Mouse (Mus musculus): ENCODE measurements around the gene Rnf31. TPM values are rescaled to one million over a fixed set of nuclear protein-coding genes. Genes with fewer than 3 reads are reported as not detected.
A peak's percentile ranks its signal among the peaks of the same experiment; 100 is the strongest.

Gene Rnf31
- total and polyA plus RNA-seq, 3 experiments = 12.6 to 43.9 (median 34.2) TPM

- DNase-seq (ENCODE audit: low spot score) (no peak), ATAC-seq (ENCODE audit: extremely low read depth, insufficient number of reproducible peaks, low FRiP score, poor library complexity, severe bottlenecking) (no peak)
- TF ChIP-seq GATA1 (IDR thresholded peaks at IDR 0.05; ENCODE audit: borderline replicate concordance, low read length) = no peak
- no peak for TF ChIP-seq POLR2AphosphoS5 (IDR thresholded peaks at IDR 0.05; ENCODE audit: insufficient replicate concordance, low read depth, low read length)
- no peak for TF ChIP-seq TAL1 (conservative IDR thresholded peaks at IDR 0.05; ENCODE audit: low read depth, low read length)
- TF ChIP-seq GATA2 (IDR thresholded peaks at IDR 0.05; ENCODE audit: borderline replicate concordance, low read depth, low read length) = no peak
- TF ChIP-seq CTCF (IDR thresholded peaks at IDR 0.05; ENCODE audit: low read depth, low read length) = no peak
- H3K4me3 ChIP-seq (ENCODE audit: low read depth, low read length) = peak overlapping the region; percentile 79; the same call in 1 of the 2 replicates
- H3K4me1 ChIP-seq (ENCODE audit: insufficient read depth, low read depth, low read length) = peaks cover 75% of the 10 kb centered on the region
- peaks cover 40% of the 10 kb centered on the region for H3K36me3 ChIP-seq (replicated peaks)
- H3K27me3 ChIP-seq (ENCODE audit: insufficient read depth, low read length) = no peaks in the 10 kb centered on the region; the same call in 1 of the 2 replicates
- H3K9me3 ChIP-seq (replicated peaks) = no peaks in the 10 kb centered on the region
These were observed 11.7 kb upstream of the Rnf31 start for GRCm38 (mm10) chr14:55579511-55580496.

- Histone ChIP-seq H3K27me3 (ENCODE audit: insufficient read depth, low read length) (no peaks in the 10 kb centered on the region), H3K4me3 (ENCODE audit: low read depth, low read length) (no peak overlapping the region), H3K9me3 (replicated peaks) (no peaks in the 10 kb centered on the region), H3K36me3 (replicated peaks) (peaks cover 40% of the 10 kb centered on the region), H3K4me1 (ENCODE audit: insufficient read depth, low read depth, low read length) (peaks cover 77% of the 10 kb centered on the region)
- no peak for ATAC-seq (ENCODE audit: extremely low read depth, insufficient number of reproducible peaks, low FRiP score, poor library complexity, severe bottlenecking)
- no peak for DNase-seq (ENCODE audit: low spot score)
- TF ChIP-seq GATA1 (IDR thresholded peaks at IDR 0.05; ENCODE audit: borderline replicate concordance, low read length) (no peak), GATA2 (IDR thresholded peaks at IDR 0.05; ENCODE audit: borderline replicate concordance, low read depth, low read length) (no peak), TAL1 (conservative IDR thresholded peaks at IDR 0.05; ENCODE audit: low read depth, low read length) (no peak), CTCF (IDR thresholded peaks at IDR 0.05; ENCODE audit: low read depth, low read length) (no peak), POLR2AphosphoS5 (IDR thresholded peaks at IDR 0.05; ENCODE audit: insufficient replicate concordance, low read depth, low read length) (no peak)
These were observed 10.8 kb upstream of the Rnf31 start for GRCm38 (mm10) chr14:55580731-55581130.

- DNase-seq (ENCODE audit: low spot score) = no peak
- peaks cover 80% of the 10 kb centered on the region for H3K4me1 ChIP-seq (ENCODE audit: insufficient read depth, low read depth, low read length)
- H3K27me3 ChIP-seq (ENCODE audit: insufficient read depth, low read length) = no peaks in the 10 kb centered on the region
- peaks cover 43% of the 10 kb centered on the region for H3K36me3 ChIP-seq (replicated peaks)
- H3K9me3 ChIP-seq (replicated peaks) = no peaks in the 10 kb centered on the region
- H3K4me3 ChIP-seq (ENCODE audit: low read depth, low read length) = no peak overlapping the region
- ATAC-seq (ENCODE audit: extremely low read depth, insufficient number of reproducible peaks, low FRiP score, poor library complexity, severe bottlenecking) = no peak
- TF ChIP-seq CTCF (IDR thresholded peaks at IDR 0.05; ENCODE audit: low read depth, low read length) (peak; percentile 13; the same call in 1 of the 2 replicates), TAL1 (conservative IDR thresholded peaks at IDR 0.05; ENCODE audit: low read depth, low read length) (no peak)
These were observed 9.4 kb upstream of the Rnf31 start for GRCm38 (mm10) chr14:55581981-55582681.

GRCm38 (mm10) chr14:55584303-55584701, 7.2 kb upstream of the Rnf31 start:
- no peak for DNase-seq (ENCODE audit: low spot score)
- peaks cover 62% of the 10 kb centered on the region for H3K36me3 ChIP-seq (replicated peaks)
- H3K4me1 ChIP-seq (ENCODE audit: insufficient read depth, low read depth, low read length) = peaks cover 80% of the 10 kb centered on the region

GRCm38 (mm10) chr14:55584702-55585565, 6.6 kb upstream of the Rnf31 start, which contains the start of gene Emc9:
Gene Emc9, minus strand, starts transcription at chr14:55585302.
- peaks cover 80% of the 10 kb centered on the region for H3K4me1 ChIP-seq (ENCODE audit: insufficient read depth, low read depth, low read length)
- ATAC-seq (ENCODE audit: extremely low read depth, insufficient number of reproducible peaks, low FRiP score, poor library complexity, severe bottlenecking) = peak; percentile 76
- DNase-seq (ENCODE audit: low spot score) = peak; percentile 90

More at GRCm38 (mm10) chr14:55584303-55584701, 7.2 kb upstream of the Rnf31 start:
- no peaks in the 10 kb centered on the region for H3K27me3 ChIP-seq (ENCODE audit: insufficient read depth, low read length)
- no peak for ATAC-seq (ENCODE audit: extremely low read depth, insufficient number of reproducible peaks, low FRiP score, poor library complexity, severe bottlenecking)
- no peaks in the 10 kb centered on the region for H3K9me3 ChIP-seq (replicated peaks)
- H3K4me3 ChIP-seq (ENCODE audit: low read depth, low read length) = peak overlapping the region; percentile 90
- no peak for TF ChIP-seq TAL1 (conservative IDR thresholded peaks at IDR 0.05; ENCODE audit: low read depth, low read length)

GRCm38 (mm10) chr14:55585566-55585960, 5.9 kb upstream of the Rnf31 start:
- H3K27me3 ChIP-seq (ENCODE audit: insufficient read depth, low read length) = no peaks in the 10 kb centered on the region
- TF ChIP-seq POLR2AphosphoS5 (IDR thresholded peaks at IDR 0.05; ENCODE audit: insufficient replicate concordance, low read depth, low read length) = no peak
- peak; percentile 62 for TF ChIP-seq TAL1 (conservative IDR thresholded peaks at IDR 0.05; ENCODE audit: low read depth, low read length)
- no peaks in the 10 kb centered on the region for H3K9me3 ChIP-seq (replicated peaks)
- ATAC-seq (ENCODE audit: extremely low read depth, insufficient number of reproducible peaks, low FRiP score, poor library complexity, severe bottlenecking) (no peak), DNase-seq (ENCODE audit: low spot score) (no peak)
- peaks cover 78% of the 10 kb centered on the region for H3K4me1 ChIP-seq (ENCODE audit: insufficient read depth, low read depth, low read length)
- H3K4me3 ChIP-seq (ENCODE audit: low read depth, low read length) = peak overlapping the region; percentile 90; the same call in 1 of the 2 replicates
- H3K36me3 ChIP-seq (replicated peaks) = peaks cover 55% of the 10 kb centered on the region

More at GRCm38 (mm10) chr14:55584702-55585565, 6.6 kb upstream of the Rnf31 start, which contains the start of gene Emc9:
- H3K9me3 ChIP-seq (replicated peaks) = no peaks in the 10 kb centered on the region
- peak within 1 kb of the TSS; percentile 90 for H3K4me3 ChIP-seq (ENCODE audit: low read depth, low read length)
- peaks cover 61% of the 10 kb centered on the region for H3K36me3 ChIP-seq (replicated peaks)
- TF ChIP-seq POLR2AphosphoS5 (IDR thresholded peaks at IDR 0.05; ENCODE audit: insufficient replicate concordance, low read depth, low read length) (no peak), CTCF (IDR thresholded peaks at IDR 0.05; ENCODE audit: low read depth, low read length) (no peak)
- no peaks in the 10 kb centered on the region for H3K27me3 ChIP-seq (ENCODE audit: insufficient read depth, low read length)

All from G1E (cell line).